Mouse (Mus musculus) hematopoietic stem cell, adult 5-6 weeks (primary cell): Measurements from ENCODE around the gene Gramd4. TPM values are rescaled to one million over a fixed set of nuclear protein-coding genes. Genes with fewer than 3 reads are reported as not detected.
"Not testable (repeated sequence)": the region's sequence is repeated elsewhere in the genome, so short reads cannot be mapped to it uniquely, and the experiment has no call there.

Source experiments
- ATAC-seq, 2 experiments: fragments of 125-278 bp in 1 of 2; replicated peaks in 1 of 2; 2 replicates each; pipeline ENCODE4 v1.8.0; 2016 to 2017; ENCODE audit warnings: inconsistent platforms in 2 of 2, mild to moderate bottlenecking in 2 of 2, moderate number of reproducible peaks in 2 of 2, low read depth in 1 of 2, moderate TSS enrichment in 1 of 2; ENCODE audit not compliant: low FRiP score in 2 of 2, poor library complexity in 2 of 2, severe bottlenecking in 2 of 2, insufficient read depth in 1 of 2, low TSS enrichment in 1 of 2
- total RNA-seq: library from RNA; stranded (forward); fragments of 172-1452, 232-1000 nt; gene quantifications from 2 replicates; pipeline ENCODE4 v1.2.3, GENCODE M21; 2017

The Gramd4 gene
- total RNA-seq, 1 experiment from 2014 or later: 66.4 TPM

- ATAC-seq: no peak
These were observed 37.0 kb downstream of the Gramd4 start for GRCm38 (mm10) chr15:86094324-86095121.

- no peak for ATAC-seq
These were observed 38.5 kb downstream of the Gramd4 start for GRCm38 (mm10) chr15:86095722-86096603.

- not testable (repeated sequence) for ATAC-seq
These were observed 39.1 kb downstream of the Gramd4 start for GRCm38 (mm10) chr15:86096604-86097020.

GRCm38 (mm10) chr15:86097871-86098270 lies 40.4 kb downstream of the Gramd4 start:
- ATAC-seq: no peak

GRCm38 (mm10) chr15:86101585-86101984 lies 44.1 kb downstream of the Gramd4 start:
- no peak for ATAC-seq

GRCm38 (mm10) chr15:86102308-86102707 lies 44.8 kb downstream of the Gramd4 start:
- ATAC-seq: no peak

- ATAC-seq: peak in 1 of 2 experiments; percentile 26; a peak in 1 of 4 replicates
These were observed 47.2 kb downstream of the Gramd4 start for GRCm38 (mm10) chr15:86104401-86105344.

GRCm38 (mm10) chr15:86105345-86105697 lies 47.8 kb downstream of the Gramd4 start:
- peak in 1 of 2 experiments; percentile 47; a peak in 1 of 4 replicates for ATAC-seq

- ATAC-seq: no peak
These were observed 48.3 kb downstream of the Gramd4 start for GRCm38 (mm10) chr15:86105751-86106150.

GRCm38 (mm10) chr15:86107831-86108471 lies 50.5 kb downstream of the Gramd4 start:
- ATAC-seq: no peak

- ATAC-seq: no peak
These were observed 51.8 kb downstream of the Gramd4 start for GRCm38 (mm10) chr15:86109245-86109644.

- ATAC-seq: no peak
These were observed 52.2 kb downstream of the Gramd4 start for GRCm38 (mm10) chr15:86109650-86110211.

- ATAC-seq: no peak
These were observed 53.0 kb downstream of the Gramd4 start for GRCm38 (mm10) chr15:86110361-86111103.

- ATAC-seq: no peak
These were observed 55.3 kb downstream of the Gramd4 start for GRCm38 (mm10) chr15:86112707-86113341.

- ATAC-seq: 0 out of 4 replicates have a peak, but pooled peaks of 1 of the 2 experiments have one; percentile 13
These were observed 55.8 kb downstream of the Gramd4 start for GRCm38 (mm10) chr15:86113342-86113710.
